Mouse (Mus musculus) forebrain, embryonic 13.5 days (tissue): ENCODE results near the gene Ube2o. TPM values are rescaled to one million over a fixed set of nuclear protein-coding genes. Genes with fewer than 3 reads are reported as not detected.

Experiments
- polyA plus RNA-seq: library from polyadenylated mRNA; unstranded; fragments of >200 nt; fragmentation: Nextera tagmentation; extraction: Ambion mirVana; gene quantifications from 2 replicates; pipeline ENCODE4 v1.2.1, GENCODE M21; 2015

The Ube2o gene
- polyA plus RNA-seq, 1 experiment from 2014 or later, result 11.9 TPM

Other genes starting within 250 kb of the Ube2o start
- 8.1 and 10.6 TPM in 2 replicates for gene Foxj1, start 246.0 kb downstream of the Ube2o start, polyA plus RNA-seq
- gene Rnf157, start 168.4 kb downstream of the Ube2o start, polyA plus RNA-seq, result 18.1 and 20.6 TPM in 2 replicates
- gene Ubald2, start 147.4 kb downstream of the Ube2o start, polyA plus RNA-seq, result 45.5 and 58.2 TPM in 2 replicates
- gene Qrich2, start 115.2 kb downstream of the Ube2o start, polyA plus RNA-seq, result 0.09 TPM in 1 of 2 replicates, not detected in the other
- 178 and 184 TPM in 2 replicates for gene Prpsap1, start 87.2 kb downstream of the Ube2o start, polyA plus RNA-seq
- 0.98 and 2.2 TPM in 2 replicates for gene Sphk1, start 50.5 kb downstream of the Ube2o start, polyA plus RNA-seq
- gene Aanat, start 5.0 kb upstream of the Ube2o start, polyA plus RNA-seq, result 0.25 and 0.39 TPM in 2 replicates
- gene Rhbdf2, start 45.6 kb upstream of the Ube2o start, polyA plus RNA-seq, result 0.87 and 0.98 TPM in 2 replicates
- gene Prcd, start 72.1 kb upstream of the Ube2o start, polyA plus RNA-seq, result 0.79 and 0.80 TPM in 2 replicates
- gene Cygb, start 72.9 kb upstream of the Ube2o start, polyA plus RNA-seq, result 8.8 and 9.3 TPM in 2 replicates
- gene St6galnac1, start 194.1 kb upstream of the Ube2o start, polyA plus RNA-seq, result not detected in 2 replicates
- gene Mxra7, start 246.6 kb upstream of the Ube2o start, polyA plus RNA-seq, result 14.4 and 14.8 TPM in 2 replicates